Mouse (Mus musculus): ENCODE measurements around the gene Tesmin. TPM values are rescaled to one million over a fixed set of nuclear protein-coding genes. Genes with fewer than 3 reads are reported as not detected.

The Tesmin gene
- polyA plus RNA-seq, 1 experiment = 0.85 TPM

DNA sequence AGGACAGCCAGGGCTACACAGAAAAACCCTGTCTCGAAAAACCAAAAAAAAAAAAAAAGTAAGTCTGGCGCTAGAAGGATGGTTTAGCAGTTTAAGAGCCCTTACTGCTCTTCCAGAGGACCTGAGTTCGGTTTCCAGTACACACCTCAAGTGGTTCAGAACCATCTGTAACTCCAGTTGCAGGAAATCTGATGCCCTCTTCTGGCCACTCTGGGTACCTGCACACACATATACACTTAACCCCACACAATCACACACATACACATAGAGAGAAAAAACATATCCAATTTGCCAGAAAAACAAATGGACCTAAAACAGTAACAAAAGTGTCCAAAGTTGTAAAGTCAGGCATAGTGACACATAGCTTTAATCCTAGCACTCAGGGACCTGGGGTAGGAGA lies 23.6 kb upstream of the Tesmin start:
- no peak for TF ChIP-seq CTCF (IDR thresholded peaks at IDR 0.05; ENCODE audit: borderline replicate concordance, control insufficient read depth, extremely low read depth, insufficient read depth, low read length, poor library complexity)
- TF ChIP-seq POLR2A (IDR thresholded peaks at IDR 0.05; ENCODE audit: control insufficient read depth, extremely low read depth, insufficient read depth, low read length, poor library complexity) = no peak
- no peak overlapping the region for H3K4me3 ChIP-seq (ENCODE audit: control insufficient read depth, insufficient read depth, low read length)
- H3K27ac ChIP-seq (ENCODE audit: control insufficient read depth, insufficient read depth, low read length) = no peak overlapping the region
- WGBS = 97% methylated on average over 3 of the region's 3 CpGs
- no peak for DNase-seq
- H3K27me3 ChIP-seq (ENCODE audit: control insufficient read depth, insufficient read depth, low read length) = no peaks in the 10 kb centered on the region
- H3K36me3 ChIP-seq (ENCODE audit: control insufficient read depth, insufficient read depth, low read length) = no peaks in the 10 kb centered on the region; the same call in 1 of the 2 replicates
- H3K4me1 ChIP-seq (replicated peaks; ENCODE audit: control insufficient read depth, insufficient read depth, low read length) = no peaks in the 10 kb centered on the region

DNA sequence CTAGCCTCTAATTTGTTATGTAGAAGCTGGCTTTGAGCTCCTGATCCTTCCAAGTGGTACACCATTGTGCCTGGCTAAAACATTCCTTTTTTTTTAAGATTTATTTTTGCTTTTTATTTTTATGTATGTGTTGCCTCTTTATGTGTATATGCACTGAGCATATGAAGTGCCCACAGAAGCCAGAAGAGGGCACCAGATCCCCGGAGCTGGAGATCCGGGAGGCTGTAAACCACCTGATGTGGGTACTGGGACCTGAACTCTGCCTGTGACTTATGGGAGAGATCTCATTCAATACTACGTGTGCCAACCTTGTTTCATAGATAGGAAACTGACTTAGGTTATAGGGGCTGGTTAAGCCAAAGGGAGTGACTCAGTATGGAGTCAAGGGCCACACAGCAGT lies 20.4 kb upstream of the Tesmin start:
- no peak overlapping the region for H3K27ac ChIP-seq (ENCODE audit: control insufficient read depth, insufficient read depth, low read length)
- DNase-seq = no peak
- H3K27me3 ChIP-seq (ENCODE audit: control insufficient read depth, insufficient read depth, low read length) = no peaks in the 10 kb centered on the region
- WGBS = 96% methylated on average over 3 of the region's 3 CpGs
- peaks cover 4% of the 10 kb centered on the region; the same call in 1 of the 2 replicates for H3K36me3 ChIP-seq (ENCODE audit: control insufficient read depth, insufficient read depth, low read length)
- no peak overlapping the region for H3K4me3 ChIP-seq (ENCODE audit: control insufficient read depth, insufficient read depth, low read length)
- H3K4me1 ChIP-seq (replicated peaks; ENCODE audit: control insufficient read depth, insufficient read depth, low read length) = no peaks in the 10 kb centered on the region
- TF ChIP-seq POLR2A (IDR thresholded peaks at IDR 0.05; ENCODE audit: control insufficient read depth, extremely low read depth, insufficient read depth, low read length, poor library complexity) (no peak), CTCF (IDR thresholded peaks at IDR 0.05; ENCODE audit: borderline replicate concordance, control insufficient read depth, extremely low read depth, insufficient read depth, low read length, poor library complexity) (no peak)

DNA sequence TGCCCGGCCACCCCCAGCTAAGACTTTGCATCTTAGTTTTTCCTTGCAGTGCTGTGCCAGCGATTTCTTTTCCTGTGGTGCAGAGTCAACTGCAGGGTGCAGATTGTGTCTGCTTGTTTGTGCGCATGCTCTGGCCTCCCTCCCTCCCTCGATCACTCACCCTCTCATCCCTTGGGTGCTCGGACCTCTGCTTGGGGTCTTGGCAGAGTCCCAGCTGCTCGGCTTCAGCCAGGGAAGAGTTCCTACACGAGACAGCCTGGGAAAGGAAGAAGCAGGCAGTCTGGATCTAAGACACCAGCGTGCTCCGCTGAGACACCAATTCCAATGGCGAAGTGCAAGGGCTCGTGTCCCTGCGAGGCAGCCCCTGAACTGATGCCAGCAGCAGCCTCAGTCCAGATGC lies 15.3 kb upstream of the Tesmin start:
- Histone ChIP-seq H3K27ac (ENCODE audit: control insufficient read depth, insufficient read depth, low read length) (no peak overlapping the region), H3K27me3 (ENCODE audit: control insufficient read depth, insufficient read depth, low read length) (no peaks in the 10 kb centered on the region), H3K4me3 (ENCODE audit: control insufficient read depth, insufficient read depth, low read length) (no peak overlapping the region), H3K36me3 (ENCODE audit: control insufficient read depth, insufficient read depth, low read length) (peaks cover 4% of the 10 kb centered on the region; the same call in 1 of the 2 replicates), H3K4me1 (replicated peaks; ENCODE audit: control insufficient read depth, insufficient read depth, low read length) (no peaks in the 10 kb centered on the region)
- TF ChIP-seq POLR2A (IDR thresholded peaks at IDR 0.05; ENCODE audit: control insufficient read depth, extremely low read depth, insufficient read depth, low read length, poor library complexity) = no peak
- no peak for TF ChIP-seq CTCF (IDR thresholded peaks at IDR 0.05; ENCODE audit: borderline replicate concordance, control insufficient read depth, extremely low read depth, insufficient read depth, low read length, poor library complexity)
- WGBS = 95% methylated on average over 12 of the region's 12 CpGs
- no peak for DNase-seq

DNA sequence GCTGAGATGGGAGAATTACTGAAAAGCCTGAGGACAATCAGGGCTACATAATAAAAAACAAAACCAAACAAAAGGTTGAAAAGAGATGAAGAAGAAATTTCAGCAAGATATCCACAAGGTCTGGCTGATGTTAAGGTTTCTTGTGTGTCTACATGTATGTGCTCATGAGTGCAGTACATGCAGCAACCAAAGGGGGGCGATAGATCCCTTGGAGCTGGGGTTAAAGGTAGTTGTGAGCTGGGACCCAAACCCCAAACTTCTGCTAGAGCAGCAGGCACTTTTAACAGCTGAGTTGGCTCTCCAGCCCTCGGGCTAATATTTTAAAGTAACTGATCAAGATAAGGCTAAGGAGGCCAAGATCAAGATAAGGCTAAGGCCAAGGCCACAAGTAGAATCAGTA lies 14.6 kb upstream of the Tesmin start:
- Histone ChIP-seq H3K4me3 (ENCODE audit: control insufficient read depth, insufficient read depth, low read length) (no peak overlapping the region), H3K4me1 (replicated peaks; ENCODE audit: control insufficient read depth, insufficient read depth, low read length) (no peaks in the 10 kb centered on the region), H3K36me3 (ENCODE audit: control insufficient read depth, insufficient read depth, low read length) (peaks cover 4% of the 10 kb centered on the region; the same call in 1 of the 2 replicates), H3K27ac (ENCODE audit: control insufficient read depth, insufficient read depth, low read length) (no peak overlapping the region), H3K27me3 (ENCODE audit: control insufficient read depth, insufficient read depth, low read length) (no peaks in the 10 kb centered on the region)
- no peak for TF ChIP-seq POLR2A (IDR thresholded peaks at IDR 0.05; ENCODE audit: control insufficient read depth, extremely low read depth, insufficient read depth, low read length, poor library complexity)
- TF ChIP-seq CTCF (IDR thresholded peaks at IDR 0.05; ENCODE audit: borderline replicate concordance, control insufficient read depth, extremely low read depth, insufficient read depth, low read length, poor library complexity) = no peak
- DNase-seq = no peak
- 87% methylated on average over 2 of the region's 2 CpGs for WGBS

DNA sequence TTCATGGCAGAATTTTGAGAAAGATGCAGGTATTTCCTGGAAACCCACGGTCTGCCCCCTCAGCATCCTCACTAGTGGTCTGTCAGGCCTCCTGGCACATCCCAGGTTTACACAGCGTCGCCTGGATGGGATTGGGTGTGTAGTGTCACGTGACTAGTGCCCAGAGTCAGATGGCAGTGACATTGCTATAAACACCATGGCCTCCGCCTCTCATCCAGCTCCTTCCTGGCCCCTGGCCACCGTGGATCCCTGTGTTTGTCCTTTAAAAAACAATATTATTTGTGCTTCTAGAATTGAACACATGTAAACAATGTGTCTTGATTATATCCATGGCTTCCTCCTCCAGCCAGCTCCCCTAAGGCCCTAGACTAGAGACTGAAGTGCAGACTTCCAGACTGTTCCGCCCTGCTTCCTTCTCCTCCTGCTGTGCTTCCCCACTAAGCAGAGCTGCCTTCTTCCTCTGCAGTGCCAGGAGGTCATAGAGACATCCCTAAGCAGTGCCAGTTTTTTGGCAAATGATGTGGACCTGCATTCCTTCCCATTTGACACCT lies 12.6 kb upstream of the Tesmin start:
- WGBS = 92% methylated on average over 7 of the region's 7 CpGs
- Histone ChIP-seq H3K27me3 (ENCODE audit: control insufficient read depth, insufficient read depth, low read length) (no peaks in the 10 kb centered on the region), H3K4me3 (ENCODE audit: control insufficient read depth, insufficient read depth, low read length) (no peak overlapping the region), H3K36me3 (ENCODE audit: control insufficient read depth, insufficient read depth, low read length) (peaks cover 4% of the 10 kb centered on the region; the same call in 1 of the 2 replicates), H3K27ac (ENCODE audit: control insufficient read depth, insufficient read depth, low read length) (no peak overlapping the region), H3K4me1 (replicated peaks; ENCODE audit: control insufficient read depth, insufficient read depth, low read length) (no peaks in the 10 kb centered on the region)
- TF ChIP-seq POLR2A (IDR thresholded peaks at IDR 0.05; ENCODE audit: control insufficient read depth, extremely low read depth, insufficient read depth, low read length, poor library complexity) (no peak), CTCF (IDR thresholded peaks at IDR 0.05; ENCODE audit: borderline replicate concordance, control insufficient read depth, extremely low read depth, insufficient read depth, low read length, poor library complexity) (no peak)
- DNase-seq = no peak

DNA sequence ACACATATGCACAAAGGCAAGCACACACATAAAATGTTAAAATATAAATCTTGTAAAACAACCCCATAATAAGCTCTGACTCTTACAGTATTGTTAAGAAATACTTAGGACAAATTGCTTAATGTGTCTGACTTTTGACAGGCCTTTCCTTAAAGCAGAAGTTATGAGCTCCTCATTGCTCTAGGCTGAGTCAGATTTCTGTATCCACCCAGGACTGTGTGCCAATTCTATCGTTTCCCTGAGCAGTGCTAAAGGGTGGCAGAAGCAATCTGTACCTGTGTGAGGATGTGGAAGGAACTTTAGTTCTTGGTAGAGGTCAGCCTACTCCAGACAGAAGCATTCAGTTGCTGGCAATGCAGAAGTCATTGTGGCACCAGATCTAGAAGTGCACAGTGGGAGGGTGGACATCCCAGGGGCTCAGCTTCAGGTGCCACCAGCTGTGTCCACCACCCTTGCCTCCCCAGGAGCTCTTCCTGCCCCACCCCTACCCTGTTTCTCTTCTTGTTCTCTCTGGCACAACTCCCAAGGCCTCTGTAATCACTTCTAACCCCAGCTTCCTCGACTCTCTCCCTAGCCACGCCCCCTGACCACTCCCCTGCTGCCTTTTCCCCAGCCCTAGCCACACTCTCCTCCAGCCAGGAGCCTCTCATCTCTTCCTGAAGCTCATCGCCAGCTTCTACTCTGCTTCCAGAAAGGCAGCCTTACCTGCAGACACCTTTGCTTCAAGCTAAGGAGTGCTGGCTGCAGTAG lies 11.5 kb upstream of the Tesmin start:
- H3K27me3 ChIP-seq (ENCODE audit: control insufficient read depth, insufficient read depth, low read length) = no peaks in the 10 kb centered on the region
- no peak overlapping the region for H3K27ac ChIP-seq (ENCODE audit: control insufficient read depth, insufficient read depth, low read length)
- no peaks in the 10 kb centered on the region for H3K4me1 ChIP-seq (replicated peaks; ENCODE audit: control insufficient read depth, insufficient read depth, low read length)
- H3K36me3 ChIP-seq (ENCODE audit: control insufficient read depth, insufficient read depth, low read length) = peaks cover 4% of the 10 kb centered on the region
- WGBS = 35% methylated on average over 4 of the region's 4 CpGs
- TF ChIP-seq CTCF (IDR thresholded peaks at IDR 0.05; ENCODE audit: borderline replicate concordance, control insufficient read depth, extremely low read depth, insufficient read depth, low read length, poor library complexity) (no peak), POLR2A (IDR thresholded peaks at IDR 0.05; ENCODE audit: control insufficient read depth, extremely low read depth, insufficient read depth, low read length, poor library complexity) (no peak)
- no peak overlapping the region for H3K4me3 ChIP-seq (ENCODE audit: control insufficient read depth, insufficient read depth, low read length)
- DNase-seq = no peak
